Mouse (Mus musculus) regulatory T cell (primary cell): Measurements from ENCODE around the gene Tbrg4.

Experiments
- in situ Hi-C: fragments of 300-600 bp; cut with MboI, MseI; formaldehyde crosslinking; loops from one replicate; pipeline ENCODE4 v1.15.1; 2025; ENCODE audit warnings: high pct_unique_total_duplicates

Tbrg4 gene

DNA sequence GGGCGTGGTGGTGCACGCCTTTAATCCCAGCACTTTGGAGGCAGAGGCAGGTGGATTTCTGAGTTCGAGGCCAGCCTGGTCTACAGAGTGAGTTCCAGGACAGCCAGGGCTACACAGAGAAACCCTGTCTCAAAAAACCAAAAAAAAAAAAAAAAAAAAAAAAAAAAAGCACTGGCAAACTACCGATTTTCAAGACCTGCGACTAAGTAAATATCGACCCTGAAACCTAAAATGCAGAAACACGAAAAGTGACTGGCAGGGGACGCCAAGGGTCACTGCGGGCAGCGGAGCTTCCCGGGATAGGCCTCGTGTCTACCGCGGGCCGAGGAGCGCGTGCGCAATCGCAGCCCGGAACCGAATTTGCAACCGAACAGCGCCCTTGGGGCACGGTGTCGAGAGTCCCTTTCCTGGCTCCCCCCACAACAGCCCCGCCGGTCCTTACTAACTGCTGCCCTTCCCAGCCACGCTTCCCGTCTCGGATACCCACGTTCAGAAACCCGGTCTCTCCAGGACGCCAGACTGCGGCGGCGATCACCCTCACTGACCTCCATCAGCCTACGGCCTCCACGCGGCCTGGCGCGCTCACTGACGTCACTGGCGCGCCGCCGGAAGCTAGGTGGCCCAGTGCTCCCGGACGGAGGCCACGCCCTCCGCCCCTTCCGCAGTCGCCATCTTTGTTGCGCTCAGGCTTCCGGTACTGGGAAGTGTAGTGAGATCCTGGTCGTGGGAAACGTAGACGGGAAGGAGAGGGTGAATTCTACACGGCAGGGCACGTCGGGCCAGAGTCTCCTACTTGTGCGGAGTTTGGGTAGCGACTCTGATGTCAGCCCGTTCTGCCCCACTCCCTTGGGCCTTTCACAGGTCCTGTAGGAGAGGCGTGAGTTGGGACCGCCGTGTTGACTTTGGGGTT is at the start of gene Tbrg4:
TSS of gene Tbrg4 (minus strand) at position 590 of the 910 bp plus-strand sequence.
- in situ Hi-C loops, result loop anchor here (10.0 kb wide), 1 partner anchor 101 kb away; the partner anchor contains the start of gene Myo1g

DNA sequence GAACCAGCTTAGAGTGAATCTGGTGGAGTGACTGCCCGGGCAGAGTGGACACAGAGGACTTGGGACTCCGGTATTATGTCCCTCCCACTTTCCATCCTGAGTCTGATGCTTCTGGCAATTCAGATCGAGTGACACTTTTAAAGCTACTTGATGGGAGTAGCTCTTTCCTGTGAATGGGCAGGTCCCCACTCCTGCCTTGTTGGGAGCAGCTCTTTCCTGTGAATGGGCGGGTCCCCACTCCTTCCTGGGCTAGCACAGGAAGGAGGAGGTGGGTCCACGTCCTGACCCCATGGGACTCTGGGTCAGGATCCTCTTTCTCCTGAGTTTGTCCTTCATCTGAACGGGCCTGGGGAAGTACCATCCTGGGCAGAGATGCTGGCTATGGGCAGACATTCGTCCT is 49.5 kb upstream of the Tbrg4 start:
- in situ Hi-C loops, result no loop called here

GRCm38 (mm10) chr11:6674701-6675100 is 48.8 kb upstream of the Tbrg4 start:
- in situ Hi-C loops, result no loop called here

- in situ Hi-C loops, result no loop called here
Measured at GRCm38 (mm10) chr11:6670826-6671225, 45.0 kb upstream of the Tbrg4 start.

GRCm38 (mm10) chr11:6670044-6670443 is 44.2 kb upstream of the Tbrg4 start:
- in situ Hi-C loops, result no loop called here

GRCm38 (mm10) chr11:6669041-6669440 is 43.2 kb upstream of the Tbrg4 start:
- in situ Hi-C loops, result loop anchor here (5.0 kb wide), 1 partner anchor 468 kb away; no protein-coding TSS in a partner anchor

GRCm38 (mm10) chr11:6666634-6667033 is 40.8 kb upstream of the Tbrg4 start:
- in situ Hi-C loops, result loop anchor here (5.0 kb wide), 1 partner anchor 471 kb away; no protein-coding TSS in a partner anchor

- in situ Hi-C loops, result no loop called here
Measured at GRCm38 (mm10) chr11:6661206-6661605, 35.3 kb upstream of the Tbrg4 start.

DNA sequence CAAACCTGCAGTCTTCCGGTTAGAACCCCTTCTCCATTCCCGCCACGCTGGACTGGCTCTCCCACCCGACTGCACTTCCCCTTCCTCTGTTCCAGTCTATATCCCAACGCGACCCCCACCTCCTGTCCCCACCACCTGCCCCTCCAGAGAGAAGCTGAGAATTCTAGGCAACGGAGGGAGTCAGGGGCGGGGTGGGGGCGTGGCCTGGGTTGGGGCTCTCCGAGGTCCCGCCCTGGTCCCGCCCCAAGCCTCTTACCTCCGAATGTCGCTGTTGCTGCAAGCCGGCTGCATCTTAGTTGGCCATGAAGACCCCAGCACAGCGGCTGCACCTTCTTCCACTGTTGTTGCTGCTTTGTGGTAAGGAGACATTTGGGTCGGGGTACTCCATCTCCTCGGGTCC is 32.4 kb upstream of the Tbrg4 start, which contains the start of gene Ramp3:
TSS of gene Ramp3 (plus strand) at position 251 of the 400 bp plus-strand sequence.
- in situ Hi-C loops, result loop anchor here (10.0 kb wide), 1 partner anchor 497 kb away; no protein-coding TSS in a partner anchor

DNA sequence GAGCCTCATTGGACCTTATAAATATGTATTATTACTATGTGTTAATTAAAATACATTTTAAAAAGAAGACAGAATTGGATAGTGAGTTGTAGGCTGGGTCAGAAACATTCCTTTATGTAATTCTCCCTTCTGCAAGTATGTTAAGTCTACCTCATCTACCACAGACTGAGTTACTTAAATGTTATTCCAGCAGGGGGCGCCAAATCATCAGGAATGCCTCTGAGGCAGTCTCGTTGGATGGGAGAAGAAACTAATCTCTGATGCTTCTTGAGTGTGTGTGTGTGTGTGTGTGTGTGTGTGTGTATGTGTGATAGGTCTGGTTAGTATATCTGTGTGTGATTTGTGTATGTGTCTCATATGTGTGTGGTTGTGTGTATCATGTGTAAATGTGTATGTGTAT is 29.0 kb upstream of the Tbrg4 start:
- in situ Hi-C loops, result loop anchor here (5.0 to 10.0 kb wide), 2 partner anchors 112 to 500 kb away; no protein-coding TSS in a partner anchor

GRCm38 (mm10) chr11:6652978-6653377 is 27.1 kb upstream of the Tbrg4 start:
- in situ Hi-C loops, result loop anchor here (5.0 to 10.0 kb wide), 2 partner anchors 114 to 502 kb away; no protein-coding TSS in a partner anchor

DNA sequence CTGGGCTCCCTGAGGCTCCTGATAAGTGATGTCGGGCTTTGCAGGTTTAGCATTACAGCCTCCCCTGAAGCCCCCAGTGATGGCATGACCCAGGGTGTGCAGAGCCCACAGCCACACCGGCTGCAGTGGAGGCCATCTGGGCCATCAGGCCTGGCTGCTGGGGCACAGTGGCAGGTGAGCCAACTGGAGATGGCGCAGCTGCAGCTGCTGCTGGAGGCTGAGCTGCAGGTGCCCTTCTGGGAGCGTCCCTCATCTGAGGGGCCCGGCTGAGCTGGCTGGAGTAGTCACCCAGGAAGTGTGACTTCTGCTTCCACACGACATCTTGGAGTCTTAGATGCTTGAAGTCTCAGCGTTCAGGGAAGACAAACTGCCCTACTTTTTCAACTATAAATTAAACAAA is 24.7 kb upstream of the Tbrg4 start:
- in situ Hi-C loops, result loop anchor here (5.0 to 10.0 kb wide), 2 partner anchors 117 to 504 kb away; no protein-coding TSS in a partner anchor

GRCm38 (mm10) chr11:6647831-6648724 is 22.2 kb upstream of the Tbrg4 start:
- in situ Hi-C loops, result loop anchor here (5.0 kb wide), 1 partner anchor 64 kb away; no protein-coding TSS in a partner anchor

DNA sequence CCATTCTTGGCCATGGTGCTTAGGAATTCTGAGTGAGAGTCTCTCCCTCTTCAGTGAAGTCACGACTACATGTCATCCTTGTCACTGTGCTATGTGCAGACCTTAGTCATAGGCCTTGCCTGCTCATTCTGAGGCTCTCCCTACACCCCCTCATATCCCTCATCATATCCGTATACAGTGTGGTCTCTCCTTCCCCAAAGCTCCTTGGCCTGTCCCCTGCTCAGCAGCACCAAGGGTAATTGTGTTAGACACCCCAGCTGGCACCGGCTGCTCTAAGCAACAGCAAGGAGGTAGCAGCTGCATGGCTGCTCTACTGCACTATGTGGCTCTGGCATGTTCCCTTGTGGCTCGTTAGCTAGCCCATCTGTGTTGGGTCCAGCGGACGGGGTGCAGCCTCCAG is 18.7 kb upstream of the Tbrg4 start:
- in situ Hi-C loops, result no loop called here

- in situ Hi-C loops, result no loop called here
Measured at GRCm38 (mm10) chr11:6639072-6639471, 13.2 kb upstream of the Tbrg4 start.

- in situ Hi-C loops, result no loop called here
Measured at GRCm38 (mm10) chr11:6638537-6638936, 12.7 kb upstream of the Tbrg4 start, which contains the start of gene Wap. Gene Wap (minus strand): TSS chr11:6638637.

GRCm38 (mm10) chr11:6636150-6636549 is 10.3 kb upstream of the Tbrg4 start:
- in situ Hi-C loops, result no loop called here

- in situ Hi-C loops, result loop anchor here (10.0 kb wide), 1 partner anchor 105 kb away; the partner anchor contains the start of gene Myo1g
Measured at GRCm38 (mm10) chr11:6629655-6630054, 3.8 kb upstream of the Tbrg4 start.

DNA sequence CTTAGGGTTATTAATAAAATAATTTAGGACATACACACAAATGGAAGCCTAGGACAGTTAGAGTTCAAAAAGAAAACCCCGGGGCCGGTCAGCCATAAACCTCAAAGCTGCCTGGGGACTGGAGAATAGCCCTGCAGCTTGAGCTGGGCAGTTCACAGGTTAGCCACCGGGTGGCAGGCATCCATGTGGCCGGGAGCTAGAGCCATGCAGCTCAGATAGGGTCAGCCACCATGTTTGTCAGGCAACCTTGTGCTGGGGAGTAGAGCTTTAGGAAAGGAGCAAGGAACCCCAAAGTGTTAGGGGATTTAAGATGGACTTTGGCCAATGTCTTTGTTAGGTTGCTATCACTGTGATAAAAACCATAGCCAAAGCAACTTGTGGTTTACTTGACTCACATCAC is 2.7 kb upstream of the Tbrg4 start:
- in situ Hi-C loops, result loop anchor here (10.0 kb wide), 1 partner anchor 104 kb away; the partner anchor contains the start of gene Myo1g

DNA sequence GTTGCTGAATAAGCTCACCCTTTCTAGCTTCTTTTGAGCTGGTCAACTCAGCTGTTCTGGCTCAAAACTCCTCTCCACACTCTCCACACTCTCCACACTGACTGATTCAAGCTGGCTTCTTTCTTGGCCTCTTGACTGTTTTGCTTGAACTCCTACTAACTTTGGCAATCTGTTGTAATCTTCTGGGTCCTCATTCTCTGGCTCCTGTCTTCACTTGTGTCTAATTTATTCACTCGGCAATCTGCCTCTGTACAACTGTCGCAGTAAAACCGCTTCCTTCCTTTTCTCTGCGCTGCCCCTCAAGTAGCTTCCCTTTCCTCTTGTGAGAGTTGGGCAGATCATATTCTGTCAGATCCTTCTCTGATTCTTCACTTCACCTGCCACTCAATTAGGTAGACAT is 1.9 kb upstream of the Tbrg4 start:
- in situ Hi-C loops, result loop anchor here (10.0 kb wide), 1 partner anchor 103 kb away; the partner anchor contains the start of gene Myo1g

GRCm38 (mm10) chr11:6626388-6626772 is 513 bp upstream of the Tbrg4 start:
- in situ Hi-C loops, result loop anchor here (10.0 kb wide), 1 partner anchor 102 kb away; the partner anchor contains the start of gene Myo1g
